Mouse (Mus musculus): ENCODE measurements around the gene Lmnb2. TPM values are rescaled to one million over a fixed set of nuclear protein-coding genes. Genes with fewer than 3 reads are reported as not detected.

The Lmnb2 gene
- polyA plus RNA-seq, 1 experiment, result 26.1 TPM

DNA sequence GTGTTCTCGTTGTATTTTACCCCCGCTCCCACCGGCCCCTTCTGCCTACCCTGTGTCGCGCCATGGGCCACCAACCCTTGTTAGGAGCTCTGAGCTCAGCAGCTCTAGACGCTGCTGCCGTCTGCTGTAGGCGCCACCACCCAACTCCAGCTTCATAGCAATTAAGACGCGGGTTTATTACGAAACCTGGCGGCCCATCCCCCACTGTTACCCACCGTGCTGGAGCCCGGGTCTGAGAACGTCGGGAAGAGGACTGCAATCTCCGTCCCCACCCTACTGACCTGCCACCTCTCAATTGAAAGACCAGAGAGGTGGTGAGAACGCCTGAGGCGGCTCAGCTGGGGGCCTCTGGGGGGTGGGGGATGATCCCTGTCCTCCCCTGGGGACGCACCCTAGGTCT is 14.2 kb upstream of the Lmnb2 start:
- DNase-seq (ENCODE audit: low read depth, low spot score), result no peak
- WGBS, result 4% methylated on average over 20 of the region's 20 CpGs

DNA sequence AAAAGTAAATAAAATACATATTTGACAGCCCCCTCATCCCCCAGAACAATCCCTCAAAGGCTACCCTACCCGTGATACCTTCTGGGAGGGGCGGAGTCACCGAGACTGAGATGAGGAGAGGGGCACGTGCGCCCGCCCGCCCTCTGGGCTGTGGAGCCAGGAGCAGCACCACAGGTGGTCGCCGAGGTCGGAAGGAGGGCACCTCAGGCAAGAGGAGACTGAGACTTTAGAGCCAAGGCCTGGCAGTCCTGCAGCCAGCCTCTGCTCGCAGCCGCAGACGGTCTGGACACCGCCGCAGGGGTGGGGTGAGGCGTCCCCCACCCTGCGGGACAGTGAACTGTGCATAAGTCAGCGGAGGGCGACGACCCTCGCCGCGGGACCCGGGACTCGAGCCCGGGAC is 13.7 kb upstream of the Lmnb2 start:
- 29% methylated on average over 26 of the region's 26 CpGs for WGBS
- DNase-seq (ENCODE audit: low read depth, low spot score), result no peak

DNA sequence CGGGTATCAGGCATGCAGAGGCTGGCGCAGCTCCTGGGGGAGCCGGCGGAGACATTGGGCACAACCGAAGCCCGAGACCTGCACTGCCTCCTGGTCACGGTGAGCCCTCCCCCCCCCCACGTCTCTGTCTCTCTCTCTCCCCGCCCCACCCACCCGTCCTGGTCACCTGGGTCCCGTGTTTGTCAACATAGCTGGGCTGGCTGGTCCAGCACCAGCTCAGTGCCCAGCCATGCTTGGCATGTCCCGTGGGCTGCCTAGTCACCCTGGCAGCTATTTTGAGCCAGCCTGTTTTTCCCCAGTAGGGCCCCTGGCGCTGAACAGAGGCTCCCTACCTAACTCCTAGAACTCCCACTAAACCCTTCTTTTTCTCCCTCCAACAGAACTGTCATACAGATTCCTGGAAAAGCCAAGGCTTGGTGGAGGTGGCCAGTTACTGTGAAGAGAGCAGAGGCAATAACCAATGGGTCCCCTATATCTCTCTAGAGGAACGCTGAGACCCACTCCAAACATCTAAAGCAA is 13.2 kb upstream of the Lmnb2 start:
- 15% methylated on average over 14 of the region's 14 CpGs for WGBS
- no peak for DNase-seq (ENCODE audit: low read depth, low spot score)

DNA sequence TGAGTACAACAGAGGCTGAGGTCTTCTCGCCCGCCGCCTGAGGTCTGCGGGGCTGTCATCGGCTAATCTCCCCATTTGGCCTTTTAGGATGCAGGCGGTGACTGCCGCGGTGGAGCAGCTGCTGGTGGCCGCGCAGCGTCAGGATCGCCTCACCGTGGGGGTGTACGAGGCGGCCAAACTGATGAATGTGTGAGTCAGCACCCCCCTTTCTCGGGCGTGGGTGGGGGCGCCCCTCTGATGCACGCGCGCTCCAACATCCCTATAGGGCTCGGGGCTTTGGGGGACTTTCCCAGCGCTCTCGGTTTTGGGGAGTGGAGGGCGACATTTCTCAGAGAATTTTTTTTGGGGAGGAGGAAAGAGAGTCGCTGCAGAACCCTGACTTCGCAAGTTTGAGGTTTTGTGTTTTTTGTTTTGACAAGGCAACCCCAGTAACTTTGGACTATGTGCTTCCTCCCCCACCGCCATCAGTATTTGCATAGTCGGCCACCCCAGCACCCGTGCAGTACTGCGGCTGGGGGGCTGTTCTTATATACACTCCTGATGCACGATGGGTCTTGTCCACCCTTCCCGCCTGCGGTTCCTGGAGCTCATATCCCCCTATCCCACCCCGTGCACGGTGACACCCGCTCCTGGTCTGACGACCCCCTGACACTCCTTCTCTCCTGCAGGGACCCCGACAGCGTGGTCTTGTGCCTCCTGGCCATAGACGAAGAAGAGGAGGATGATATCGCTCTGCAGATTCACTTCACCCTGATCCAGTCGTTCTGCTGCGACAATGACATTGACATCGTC is 12.5 kb upstream of the Lmnb2 start:
- DNase-seq (ENCODE audit: low read depth, low spot score), result no peak
- WGBS, result 2% methylated on average over 45 of the region's 45 CpGs

DNA sequence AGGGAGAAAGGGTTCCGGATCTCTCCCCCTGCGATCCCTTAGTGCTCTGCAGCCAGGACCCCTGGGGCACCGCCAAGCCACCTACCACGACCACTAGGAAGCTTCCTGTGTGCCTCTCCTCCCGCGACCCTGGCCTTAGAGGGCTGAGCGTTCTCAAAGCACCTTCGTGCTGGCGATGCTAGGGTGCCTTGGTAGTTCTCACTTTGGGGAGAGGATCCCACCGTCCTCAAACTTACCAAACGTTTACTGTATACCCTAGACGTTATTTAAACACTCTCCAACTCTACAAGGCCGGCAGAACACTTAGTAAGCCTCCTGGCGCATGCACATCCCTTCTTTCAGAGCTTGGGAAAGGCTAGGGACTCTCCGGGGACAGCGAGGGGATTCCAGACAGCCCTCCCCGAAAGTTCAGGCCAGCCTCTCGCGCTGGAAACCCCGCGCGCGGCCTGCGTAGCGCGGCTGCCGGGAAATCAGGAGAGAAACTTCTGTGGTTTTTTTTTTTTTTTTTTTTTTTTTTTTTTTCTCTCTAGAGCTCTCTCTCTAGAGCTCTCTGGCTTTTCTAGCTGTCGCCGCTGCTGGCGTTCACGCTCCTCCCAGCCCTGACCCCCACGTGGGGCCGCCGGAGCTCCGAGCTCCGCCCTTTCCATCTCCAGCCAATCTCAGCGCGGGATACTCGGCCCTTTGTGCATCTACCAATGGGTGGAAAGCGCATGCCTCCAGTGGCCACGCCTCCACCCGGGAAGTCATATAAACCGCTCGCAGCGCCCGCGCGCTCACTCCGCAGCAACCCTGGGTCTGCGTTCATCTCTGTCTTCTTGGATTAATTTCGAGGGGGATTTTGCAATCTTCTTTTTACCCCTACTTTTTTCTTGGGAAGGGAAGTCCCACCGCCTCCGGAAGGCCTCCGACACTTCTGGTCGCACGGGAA is 11.5 kb upstream of the Lmnb2 start, which contains the start of gene Gadd45b:
Gene Gadd45b (plus strand): TSS at position 775 of the 928 bp plus-strand sequence.
- DNase-seq (ENCODE audit: low read depth, low spot score), result no peak
- under 1% methylated on average over 56 of the region's 56 CpGs for WGBS

DNA sequence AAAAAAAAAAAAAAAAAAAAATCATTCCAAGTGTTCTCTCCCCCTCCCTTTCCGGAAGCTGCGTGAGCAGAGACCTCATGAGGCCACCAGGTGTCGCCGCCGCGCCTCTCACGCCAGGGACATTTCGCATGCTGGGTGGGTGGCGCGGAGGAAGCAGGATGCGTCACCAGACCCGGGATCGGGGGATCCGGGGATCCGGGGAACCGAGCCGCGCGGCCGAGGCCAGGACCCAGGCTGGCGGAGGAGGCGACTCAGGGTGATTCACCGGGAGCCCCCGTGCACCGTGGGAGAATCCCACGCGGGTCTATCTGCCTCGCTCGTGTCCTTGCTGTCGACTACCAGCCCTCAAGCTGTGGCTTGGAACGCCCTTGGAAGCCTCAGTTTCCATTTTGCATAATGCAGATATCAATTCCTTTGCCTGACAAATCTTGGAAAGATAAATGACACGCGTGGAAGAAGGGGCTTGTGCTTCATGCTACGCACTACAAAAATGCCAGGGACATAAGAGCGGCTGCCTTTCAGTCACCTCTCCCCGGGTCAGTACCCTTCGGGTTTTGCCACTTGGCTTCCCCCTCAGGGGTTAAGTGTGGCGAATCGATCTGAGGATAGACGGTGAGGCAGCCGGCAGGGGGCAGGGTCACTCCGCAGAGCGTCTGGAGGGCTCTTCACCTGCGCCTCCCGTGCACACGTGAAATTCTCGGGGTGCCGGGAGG is 10.7 kb upstream of the Lmnb2 start:
- WGBS, result under 1% methylated on average over 48 of the region's 48 CpGs
- DNase-seq (ENCODE audit: low read depth, low spot score), result no peak

DNA sequence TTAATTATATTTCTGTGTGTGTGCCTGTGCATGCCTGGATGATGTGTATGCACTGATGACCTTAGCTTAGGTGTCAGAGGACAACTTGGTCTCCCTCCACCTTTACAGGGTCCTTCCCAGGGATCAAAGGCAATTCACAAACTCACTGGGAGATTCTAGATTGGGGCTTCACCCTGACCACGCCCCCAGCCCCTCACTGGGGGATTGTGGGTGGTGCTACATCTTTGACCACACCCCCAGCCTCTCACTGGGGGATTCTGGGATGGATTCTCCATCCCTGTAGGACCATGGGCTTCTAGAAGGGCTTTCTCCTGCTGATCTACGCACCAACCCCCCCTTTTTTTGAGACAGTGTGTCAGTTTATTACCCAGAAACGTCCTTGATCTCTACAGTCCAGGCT is 7.4 kb upstream of the Lmnb2 start:
- no peak for DNase-seq (ENCODE audit: low read depth, low spot score)
- WGBS, result 40% methylated on average over 3 of the region's 3 CpGs

DNA sequence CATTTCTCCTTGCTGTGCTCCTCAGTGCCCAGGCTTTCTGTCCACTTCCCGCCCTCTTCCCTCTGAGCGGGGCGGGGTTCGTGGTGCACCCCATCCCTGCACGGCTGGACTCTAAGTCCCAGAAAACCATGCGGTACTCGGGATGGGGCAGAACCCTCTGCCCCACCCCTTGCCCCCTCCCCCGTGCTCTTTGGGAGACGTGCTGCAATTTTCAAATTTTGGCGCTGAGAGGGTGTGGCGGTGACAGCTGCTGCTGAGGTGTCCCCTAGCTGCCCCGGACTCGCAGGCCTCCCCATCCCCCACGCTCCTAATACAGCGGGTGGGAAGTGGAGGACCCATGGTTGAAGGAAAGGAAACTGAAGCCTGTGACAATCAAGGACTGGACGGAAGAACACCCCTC is 3.9 kb upstream of the Lmnb2 start:
- 38% methylated on average over 16 of the region's 16 CpGs for WGBS
- DNase-seq (ENCODE audit: low read depth, low spot score), result no peak

DNA sequence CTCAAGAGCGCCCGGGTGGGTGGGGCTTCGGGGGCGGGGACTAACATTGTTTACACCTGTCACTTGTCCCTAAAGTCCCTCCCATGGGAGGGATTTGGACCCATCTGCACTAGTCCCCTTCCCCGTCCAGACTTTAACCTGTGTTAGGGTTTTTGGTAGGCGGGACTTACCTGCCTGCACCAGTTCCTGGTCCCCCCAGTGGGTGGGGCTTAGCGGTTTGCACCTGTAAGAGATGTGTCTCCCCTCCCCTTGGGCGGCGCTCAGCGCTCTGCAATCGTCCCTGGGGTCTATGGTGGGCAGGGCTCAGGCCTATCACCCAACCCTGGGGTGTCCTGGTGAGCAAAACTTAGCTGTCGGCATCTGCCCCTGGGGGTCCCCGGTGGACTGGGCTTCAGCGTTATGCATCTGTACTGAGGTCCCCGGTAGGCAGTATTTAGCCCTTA is 688 bp downstream of the Lmnb2 start:
- under 1% methylated on average over 15 of the region's 15 CpGs for WGBS
- DNase-seq (ENCODE audit: low read depth, low spot score), result no peak

DNA sequence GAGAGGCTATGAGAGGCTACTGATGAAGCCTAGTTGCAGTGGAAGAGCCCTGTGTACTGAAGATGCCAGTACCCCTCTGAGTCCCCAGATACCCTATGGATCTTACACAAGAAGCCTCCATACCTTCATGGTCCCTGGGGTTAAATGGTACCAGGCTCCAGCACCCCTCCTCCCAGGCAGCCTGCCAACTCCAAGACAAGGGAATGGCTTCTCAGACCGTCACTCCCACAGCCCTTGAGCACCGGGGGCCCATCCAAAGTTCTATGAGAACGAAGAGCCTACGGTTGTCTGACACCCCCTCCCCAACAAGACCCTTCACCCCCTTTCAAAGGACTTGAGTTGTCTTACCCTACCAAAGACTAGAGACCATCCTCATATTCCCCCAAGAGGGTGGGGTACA is 2.3 kb downstream of the Lmnb2 start:
- DNase-seq (ENCODE audit: low read depth, low spot score), result no peak
- WGBS, result 60% methylated on average over 4 of the region's 4 CpGs

DNA sequence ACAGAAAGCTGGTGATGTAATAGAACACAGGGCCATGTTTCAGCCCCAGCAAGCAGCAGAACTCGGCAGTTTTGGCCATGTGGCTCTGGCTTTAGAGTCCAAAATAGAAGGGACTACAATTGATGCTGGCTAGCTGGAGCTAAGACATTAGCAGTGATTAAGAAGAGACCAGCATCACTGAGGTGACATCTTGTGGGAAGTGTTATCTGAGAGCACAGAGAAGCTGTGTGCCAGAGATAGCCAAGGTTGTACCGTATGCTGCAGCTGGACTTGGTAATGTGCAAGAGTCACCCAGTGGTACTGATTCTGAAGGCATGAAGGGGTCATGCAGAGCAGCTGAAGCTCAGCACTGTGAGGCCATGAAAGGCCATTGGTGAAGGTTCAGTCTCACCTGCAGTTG is 2.8 kb downstream of the Lmnb2 start:
- 42% methylated on average over 2 of the region's 2 CpGs for WGBS

DNA sequence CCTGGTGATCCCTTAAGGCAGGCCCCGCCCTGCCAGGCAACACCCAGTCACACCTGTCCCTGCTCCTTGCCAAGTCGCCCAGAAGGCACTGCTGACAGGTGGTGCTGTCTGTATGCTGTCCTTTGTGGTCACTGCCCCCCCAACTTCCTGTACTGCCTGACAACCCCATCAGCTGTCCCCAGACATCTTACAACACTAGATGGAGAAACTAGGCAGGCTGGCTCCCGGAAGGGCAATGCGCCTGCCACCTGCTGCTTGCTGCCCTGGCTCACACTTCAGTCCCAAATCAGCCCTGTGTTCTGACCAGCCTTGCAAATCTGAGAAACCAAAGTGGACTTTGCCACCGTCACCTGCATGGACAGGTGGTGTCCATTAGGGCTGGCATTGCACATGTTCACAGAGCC is 3.8 kb downstream of the Lmnb2 start:
- no peak for DNase-seq (ENCODE audit: low read depth, low spot score)
- WGBS, result 32% methylated on average over 5 of the region's 5 CpGs

More for the DNA sequence above, 2.8 kb downstream of the Lmnb2 start:
- no peak for DNase-seq (ENCODE audit: low read depth, low spot score)

DNA sequence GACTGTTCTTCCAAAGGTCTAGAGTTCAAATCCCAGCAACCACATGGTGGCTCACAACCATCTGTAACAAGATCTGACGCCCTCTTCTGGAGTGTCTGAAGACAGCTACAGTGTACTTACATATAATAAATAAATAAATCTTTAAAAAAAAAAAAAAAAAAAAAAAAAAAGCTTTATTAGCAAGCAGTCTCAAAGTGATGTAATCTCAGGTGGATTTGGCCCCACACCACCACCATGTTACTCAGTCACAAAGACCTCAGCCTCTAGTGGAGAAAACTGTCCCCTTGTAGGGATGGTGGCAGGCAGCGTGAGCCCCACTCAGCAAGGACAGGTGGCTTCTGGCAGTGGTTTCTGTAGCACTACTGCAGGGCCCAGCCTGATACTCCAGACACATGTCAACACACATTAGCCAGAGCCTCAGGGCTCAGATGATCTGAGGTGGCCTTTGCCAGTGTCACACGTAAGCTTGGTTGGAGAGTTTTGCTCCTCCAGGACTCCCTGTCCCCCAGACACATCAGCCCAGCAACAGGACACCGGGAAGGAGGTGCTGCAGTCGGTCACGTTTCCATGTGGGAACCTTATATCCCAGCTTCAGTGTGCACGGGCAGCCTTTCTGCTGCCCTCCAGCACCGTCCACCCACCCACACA is 4.6 kb downstream of the Lmnb2 start:
- 61% methylated on average over 7 of the region's 8 CpGs for WGBS

DNA sequence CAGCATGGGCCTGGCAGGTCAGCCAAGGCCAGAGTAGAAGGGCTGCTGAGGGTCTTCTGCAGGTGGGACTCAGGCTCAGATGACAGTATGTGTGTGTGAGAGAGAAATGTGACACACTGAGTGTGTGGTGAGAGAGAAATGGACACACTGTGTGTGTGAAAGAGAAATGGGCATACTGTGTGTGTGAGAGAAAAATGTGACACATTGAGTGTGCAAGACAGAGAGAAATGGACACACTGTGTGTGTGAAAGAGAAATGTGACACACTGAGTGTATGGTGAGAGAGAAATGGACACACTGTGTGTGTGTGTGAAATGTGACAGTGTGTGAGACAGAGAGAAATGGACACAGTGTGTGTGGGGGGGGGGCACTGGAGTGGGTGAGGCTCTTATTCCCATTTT is 6.2 kb downstream of the Lmnb2 start:
- no peak for DNase-seq (ENCODE audit: low read depth, low spot score)

More for the DNA sequence above, 4.6 kb downstream of the Lmnb2 start:
- DNase-seq (ENCODE audit: low read depth, low spot score), result no peak

DNA sequence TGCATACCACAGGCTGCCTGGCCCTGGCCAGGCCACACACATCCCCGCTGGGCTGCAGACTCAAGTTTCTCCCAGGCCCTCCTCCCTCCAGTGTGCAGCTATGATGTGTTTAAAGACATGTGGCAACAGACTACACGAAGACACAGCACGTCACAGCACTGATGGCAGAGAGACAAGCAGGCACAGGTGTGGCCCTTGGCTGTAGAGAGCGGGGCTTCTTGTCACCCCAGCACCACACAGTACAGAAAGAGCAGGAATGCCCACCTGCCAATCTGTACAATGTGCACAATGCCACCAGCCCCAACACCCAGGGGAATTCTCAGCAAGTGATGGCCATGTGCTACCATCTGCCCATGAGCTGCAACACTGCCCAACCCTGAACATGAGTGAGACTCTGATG is 6.7 kb downstream of the Lmnb2 start:
- WGBS, result 95% methylated on average over 4 of the region's 4 CpGs
- no peak for DNase-seq (ENCODE audit: low read depth, low spot score)

DNA sequence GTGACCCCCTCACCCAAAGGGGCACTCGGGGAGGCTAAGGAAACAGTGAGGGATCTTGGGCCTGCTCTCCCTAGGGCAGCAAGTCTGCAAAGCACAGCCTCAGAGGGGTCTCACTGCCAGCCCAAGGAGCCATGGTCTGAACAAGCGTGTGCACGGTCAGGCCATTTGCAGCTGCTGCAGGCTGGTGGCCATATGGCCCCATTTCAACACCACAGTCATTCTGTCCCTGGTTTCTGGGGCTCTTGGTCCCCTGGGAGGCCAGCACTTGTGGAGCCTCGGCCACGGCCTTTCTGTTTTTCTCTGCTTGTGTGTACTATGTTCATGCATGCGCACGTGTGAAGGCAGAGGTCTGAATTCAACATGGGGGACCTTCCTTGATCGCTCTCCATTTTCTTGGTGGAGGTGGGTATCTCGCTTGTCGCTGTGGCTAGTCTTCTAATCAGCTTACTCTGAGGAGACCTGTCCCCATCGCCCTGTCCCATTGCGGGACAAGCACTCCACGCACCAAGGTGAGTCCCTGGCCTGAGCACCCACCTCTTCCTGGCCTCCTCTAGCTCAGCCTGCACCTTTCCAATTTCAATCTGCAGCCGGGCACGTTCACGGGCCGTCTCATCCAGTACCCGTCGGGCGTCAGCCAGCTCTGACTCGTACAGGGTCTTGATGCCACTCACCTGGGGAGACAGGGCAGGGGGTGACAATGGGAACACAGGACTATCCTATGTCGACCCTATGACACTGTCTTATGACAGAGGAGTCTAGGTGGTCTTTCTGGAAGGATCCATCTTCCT is 8.5 kb downstream of the Lmnb2 start:
- 94% methylated on average over 22 of the region's 22 CpGs for WGBS
- DNase-seq (ENCODE audit: low read depth, low spot score), result no peak

DNA sequence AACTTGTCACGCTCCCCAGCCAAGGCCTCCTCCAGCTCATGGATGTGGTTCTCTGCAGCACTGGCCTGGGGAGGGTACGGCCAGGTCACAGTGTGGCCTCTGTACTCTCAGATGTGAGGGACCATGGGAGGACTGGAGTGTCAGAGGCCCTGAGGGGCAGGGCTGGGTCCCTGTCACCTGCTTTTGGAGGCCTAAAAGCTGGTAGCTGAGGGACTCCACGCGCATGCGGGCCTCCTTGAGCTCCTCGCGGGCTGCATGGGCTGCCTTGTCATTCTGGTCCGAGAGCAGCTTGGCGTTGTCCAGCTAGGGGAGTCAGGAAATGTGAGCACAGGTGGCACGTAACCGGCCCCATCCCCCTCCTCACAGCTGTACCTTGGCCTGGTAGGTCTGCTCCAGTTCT is 13.3 kb downstream of the Lmnb2 start:
- DNase-seq (ENCODE audit: low read depth, low spot score), result no peak
- WGBS, result 92% methylated on average over 11 of the region's 11 CpGs

DNA sequence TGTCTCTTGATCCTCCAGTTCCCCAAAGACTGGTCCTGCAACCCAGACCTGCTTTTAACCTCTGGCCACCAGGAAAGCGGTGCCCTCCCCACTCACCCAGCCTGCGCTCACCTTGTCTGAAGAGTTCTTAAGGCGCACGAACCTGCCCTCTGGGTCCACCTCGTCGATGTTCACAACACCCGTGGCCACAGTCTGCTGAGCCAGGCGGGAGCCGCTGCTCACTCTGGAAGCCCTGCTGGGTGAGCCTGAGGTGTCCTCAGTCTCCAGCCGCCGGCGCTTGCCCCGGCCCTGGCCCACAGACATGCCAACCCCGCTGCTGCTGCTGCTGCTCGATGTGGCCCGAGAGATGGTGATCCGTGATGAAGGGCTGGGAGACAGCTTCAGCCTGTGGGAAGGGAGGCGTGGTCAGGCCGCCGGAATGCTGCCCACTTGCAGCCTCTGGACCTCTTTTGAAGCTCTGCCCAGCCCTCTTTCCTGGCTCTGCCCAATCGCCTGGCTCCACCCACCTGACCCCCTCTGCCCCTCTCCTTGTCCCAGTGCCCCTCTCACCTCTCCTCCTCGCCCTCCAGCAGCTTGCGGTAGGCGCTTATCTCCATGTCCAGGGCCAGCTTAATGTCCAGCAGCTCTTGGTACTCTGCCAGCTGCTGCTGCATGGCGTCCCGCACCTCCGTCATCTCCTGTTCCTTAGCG is 13.9 kb downstream of the Lmnb2 start:
- WGBS, result 89% methylated on average over 28 of the region's 28 CpGs
- DNase-seq (ENCODE audit: low read depth, low spot score), result no peak
